Mouse (Mus musculus): ENCODE results near the gene Foxp1. TPM values are rescaled to one million over a fixed set of nuclear protein-coding genes. Genes with fewer than 3 reads are reported as not detected.
A peak's percentile ranks its signal among the peaks of the same experiment; 100 is the strongest.

Gene Foxp1
- total RNA-seq, 2 experiments from 2014 or later: 82.4 to 85.4 TPM

DNA sequence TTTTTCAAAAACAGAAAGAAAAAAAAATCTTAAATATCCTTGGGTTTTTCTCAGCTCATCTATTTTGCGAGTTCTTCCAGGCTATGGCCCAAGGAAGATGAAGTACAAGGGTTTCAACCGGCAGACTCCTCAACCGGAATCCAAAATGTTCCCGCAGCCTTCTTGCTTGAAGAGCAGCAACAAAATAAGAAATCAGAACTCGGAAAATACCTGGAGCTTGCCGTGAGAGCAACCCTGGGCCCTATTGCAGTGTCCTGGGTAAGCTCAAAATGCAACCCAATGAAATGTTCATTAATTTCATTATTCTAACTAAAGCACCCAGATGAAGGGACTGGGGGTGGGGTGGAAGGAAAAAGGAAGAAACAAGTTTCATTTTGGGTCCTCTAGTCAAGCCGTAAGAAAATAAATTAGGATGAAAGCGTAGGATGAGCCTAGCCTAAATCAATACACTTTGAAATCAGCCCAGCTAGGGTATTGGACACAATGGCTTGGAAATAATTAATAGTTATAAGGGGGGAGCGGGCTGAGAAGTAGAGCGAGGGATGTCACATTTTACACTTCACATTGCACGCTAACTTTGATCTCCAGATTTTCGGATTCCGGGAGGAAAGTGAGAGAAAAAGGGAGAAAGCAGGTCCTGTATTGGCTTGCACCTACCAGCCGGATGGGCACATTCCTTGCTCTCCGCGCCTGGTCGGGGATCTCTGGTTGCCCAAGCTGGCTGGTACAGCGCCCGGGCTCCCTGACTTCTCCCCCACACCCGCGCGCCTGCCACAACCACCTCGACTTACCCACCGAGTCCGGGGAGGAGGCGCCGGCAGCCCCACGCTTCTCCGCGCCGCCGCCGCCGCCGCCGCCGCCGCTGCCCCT lies 2.5 kb downstream of the Foxp1 start:
- DNase-seq: peak in 1 of 2 experiments; percentile 14

GRCm38 (mm10) chr6:99519052-99519451 lies 3.5 kb downstream of the Foxp1 start:
- no peak for DNase-seq

GRCm38 (mm10) chr6:99515667-99516199 lies 6.8 kb downstream of the Foxp1 start:
- no peak for DNase-seq

- DNase-seq: no peak
Measured at GRCm38 (mm10) chr6:99511862-99512261, 10.7 kb downstream of the Foxp1 start.

- peak in 1 of 2 experiments; percentile 18 for DNase-seq
Measured at GRCm38 (mm10) chr6:99509189-99509592, 13.3 kb downstream of the Foxp1 start.

DNA sequence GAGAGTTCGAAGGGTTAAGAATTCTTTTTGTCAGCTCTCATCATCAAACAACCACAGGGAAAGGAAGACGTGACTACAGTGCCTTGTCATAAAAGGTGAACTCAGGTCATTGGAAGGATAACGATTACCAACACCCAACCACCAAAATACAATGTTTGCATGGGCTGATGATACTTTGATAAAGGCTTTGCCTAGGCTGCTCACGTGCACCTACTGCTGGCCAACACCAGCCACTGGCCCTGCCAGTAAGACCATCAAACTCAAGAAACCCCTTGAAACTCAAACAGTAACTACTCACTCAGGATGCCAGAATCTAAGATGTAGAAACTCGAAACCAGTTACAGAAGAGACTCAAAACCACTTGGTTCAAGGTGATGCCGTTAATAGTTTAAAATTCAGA lies 15.7 kb downstream of the Foxp1 start:
- DNase-seq: no peak

DNA sequence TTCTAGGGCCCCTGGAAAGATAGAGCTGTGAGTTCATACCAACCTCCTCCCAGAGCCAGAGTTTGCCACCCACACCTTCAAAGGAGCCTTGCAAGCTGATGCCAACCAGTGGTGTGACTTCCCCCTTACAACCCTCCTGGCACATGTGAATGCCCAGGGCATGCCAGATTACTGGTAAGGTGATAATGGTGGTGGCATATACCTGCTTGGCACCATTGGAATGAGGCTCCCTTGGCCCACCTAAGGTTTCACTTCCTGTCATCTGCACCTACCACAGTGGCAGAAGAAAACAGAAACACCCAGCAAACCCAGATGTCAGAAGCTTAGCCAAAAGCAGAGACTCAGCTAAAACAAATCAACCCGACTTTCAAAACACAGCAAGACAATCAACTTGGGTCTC lies 18.8 kb downstream of the Foxp1 start:
- DNase-seq: no peak

GRCm38 (mm10) chr6:99502727-99503126 lies 19.8 kb downstream of the Foxp1 start:
- DNase-seq: no peak

GRCm38 (mm10) chr6:99502314-99502713 lies 20.2 kb downstream of the Foxp1 start:
- no peak for DNase-seq

DNA sequence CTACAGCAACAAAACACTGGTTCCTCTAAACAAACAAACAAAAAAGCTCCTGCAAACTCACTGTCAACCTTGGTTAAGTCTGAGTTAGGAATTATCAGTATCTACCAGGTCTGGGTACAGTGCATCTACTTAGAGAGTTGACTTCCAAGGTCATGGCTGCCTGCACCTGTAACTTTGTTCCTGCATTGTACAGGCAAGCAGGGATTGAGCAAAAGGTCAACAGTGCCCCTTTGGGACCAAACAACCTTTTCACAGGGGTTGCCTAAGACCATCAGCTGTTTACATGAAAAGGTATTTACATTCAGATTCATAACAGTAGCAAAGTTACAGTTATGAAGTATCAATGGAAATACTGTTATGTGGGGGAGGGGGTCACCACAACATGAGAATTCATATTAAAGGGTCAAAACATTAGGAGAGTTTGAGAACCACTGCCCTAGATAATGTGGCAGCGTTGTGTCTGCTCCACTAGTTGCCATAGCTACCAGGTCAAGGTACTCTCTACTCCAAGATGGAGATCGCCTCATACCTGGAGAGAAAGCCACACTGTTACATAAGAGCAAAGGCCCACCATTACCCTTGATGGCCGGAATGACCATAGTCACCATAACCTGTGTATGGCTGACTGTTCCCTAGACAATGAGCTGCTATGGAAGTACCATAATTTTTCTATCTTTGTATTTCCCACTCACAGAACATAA lies 21.8 kb downstream of the Foxp1 start:
- DNase-seq: no peak

DNA sequence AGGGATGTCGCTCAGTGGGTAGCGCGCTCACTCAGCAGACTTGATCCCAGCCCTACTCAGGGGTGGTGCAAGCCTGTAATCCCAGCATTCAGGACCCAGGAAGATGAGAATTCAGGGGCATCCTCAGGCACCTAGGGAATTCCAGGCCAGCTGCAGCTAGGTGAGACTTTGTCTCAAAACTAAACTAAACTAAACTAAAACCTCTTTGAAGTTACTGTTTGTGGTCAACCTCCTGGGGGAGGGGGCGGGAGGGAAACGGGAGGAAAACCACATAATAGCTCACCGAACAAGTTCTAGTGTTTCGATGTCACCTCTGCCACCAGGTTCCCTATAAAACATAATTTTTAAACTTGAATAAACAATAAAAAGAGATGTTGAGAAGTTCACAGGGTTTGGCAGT lies 24.4 kb downstream of the Foxp1 start:
- no peak for DNase-seq

GRCm38 (mm10) chr6:99496114-99496513 lies 26.4 kb downstream of the Foxp1 start:
- no peak for DNase-seq

GRCm38 (mm10) chr6:99492937-99493336 lies 29.6 kb downstream of the Foxp1 start:
- DNase-seq: no peak

DNA sequence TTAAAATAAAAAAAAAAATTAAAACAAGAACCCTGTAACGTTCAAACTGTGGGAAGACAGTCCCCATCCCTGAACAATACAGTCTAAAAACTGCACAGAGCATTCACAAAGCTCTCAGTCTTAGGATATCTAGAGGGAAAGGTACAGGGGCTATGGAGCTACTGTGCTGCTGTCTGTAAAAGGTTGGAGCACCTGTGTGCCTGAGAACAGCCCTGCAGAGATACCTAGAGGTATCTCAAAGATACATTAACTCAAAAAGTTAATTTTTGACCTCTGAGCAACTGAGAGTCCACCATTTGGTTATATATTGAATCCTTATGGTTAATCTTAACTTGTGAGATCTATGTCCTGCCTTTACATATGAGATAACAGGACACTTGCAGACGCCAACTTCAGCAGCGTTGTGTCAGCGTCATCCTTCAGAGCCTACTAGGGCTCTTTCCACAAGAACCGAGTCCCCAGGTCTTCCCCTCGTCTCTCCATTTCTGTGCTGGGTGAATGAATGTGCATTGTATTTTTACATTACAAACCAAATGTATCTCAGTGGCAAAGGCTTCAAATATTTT lies 30.5 kb downstream of the Foxp1 start:
- DNase-seq: no peak

GRCm38 (mm10) chr6:99491146-99491545 lies 31.4 kb downstream of the Foxp1 start:
- DNase-seq: no peak

DNA sequence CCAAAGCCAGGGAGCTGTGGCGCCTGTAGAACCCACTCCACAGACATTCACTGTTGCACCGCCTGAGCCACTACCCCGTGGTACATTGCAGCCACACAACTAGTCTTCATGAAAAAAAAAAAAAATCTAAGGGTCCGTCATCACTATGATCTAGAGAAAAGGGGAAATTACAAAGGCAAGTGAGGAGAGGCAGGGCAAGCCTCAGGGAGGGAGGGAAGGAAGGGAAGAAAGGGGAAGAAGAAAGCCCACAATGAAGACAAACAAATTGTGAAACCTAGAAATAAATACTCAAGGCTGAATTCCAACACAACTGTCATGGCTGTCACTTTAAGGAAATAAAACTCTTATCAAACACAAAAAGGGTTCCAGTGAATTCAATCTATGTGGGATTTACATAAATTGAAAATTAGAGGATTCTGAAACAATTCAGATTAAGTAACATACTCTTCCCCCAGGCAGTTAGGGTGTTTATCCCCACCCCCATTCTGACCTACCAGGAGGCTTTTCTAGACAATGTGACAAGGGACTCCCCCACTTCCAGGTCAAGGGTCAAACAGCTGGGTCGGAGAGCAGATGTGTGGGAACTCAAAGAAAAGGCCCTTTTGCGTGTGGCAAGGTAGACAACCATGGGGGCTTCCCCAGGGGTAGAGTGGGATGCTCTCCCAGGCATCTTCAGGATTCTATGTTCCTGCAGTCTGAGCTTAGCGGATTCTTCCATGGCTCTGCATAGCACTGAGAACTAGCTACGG lies 32.4 kb downstream of the Foxp1 start:
- no peak for DNase-seq

DNA sequence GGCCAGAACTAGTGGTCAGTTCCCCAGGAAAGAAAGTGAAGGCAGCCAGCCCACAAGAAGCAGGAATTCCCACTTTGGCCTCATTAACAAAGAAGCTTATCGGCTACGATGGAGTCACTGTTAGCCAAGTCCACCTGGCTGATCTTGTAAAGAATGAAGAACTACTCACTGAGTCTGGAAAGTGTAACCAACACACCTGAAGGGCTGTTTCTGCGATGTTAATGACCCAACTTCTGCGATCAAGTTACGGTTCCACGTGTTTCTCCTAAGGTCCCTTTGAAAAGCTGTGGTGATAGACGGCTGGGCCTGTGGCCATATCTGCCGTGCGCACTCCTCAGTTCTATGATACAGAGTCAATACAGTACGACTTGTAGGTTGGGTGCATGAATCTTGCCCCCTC lies 33.1 kb downstream of the Foxp1 start:
- no peak for DNase-seq

GRCm38 (mm10) chr6:99485884-99486640 lies 36.5 kb downstream of the Foxp1 start:
- no peak for DNase-seq

- peak; percentile 83 to 88 for DNase-seq
Measured at GRCm38 (mm10) chr6:99485217-99485883, 37.2 kb downstream of the Foxp1 start.

DNA sequence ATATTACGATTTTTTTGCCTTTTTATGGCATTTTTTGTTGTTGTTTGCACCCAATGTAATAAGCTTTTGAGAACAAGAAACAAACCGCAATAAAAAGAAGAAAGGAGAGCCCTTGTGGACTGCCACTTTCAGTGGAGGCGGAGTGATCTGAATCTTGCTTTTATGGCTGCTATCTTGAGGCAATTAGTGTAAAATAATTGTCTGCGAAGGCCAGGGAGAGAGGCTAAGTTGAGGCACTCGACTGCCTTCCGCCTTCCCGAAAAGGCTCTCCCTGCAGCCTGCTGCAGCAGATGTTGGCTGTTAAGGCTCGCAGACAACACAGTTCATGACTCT lies 37.7 kb downstream of the Foxp1 start:
- no peak for DNase-seq

DNA sequence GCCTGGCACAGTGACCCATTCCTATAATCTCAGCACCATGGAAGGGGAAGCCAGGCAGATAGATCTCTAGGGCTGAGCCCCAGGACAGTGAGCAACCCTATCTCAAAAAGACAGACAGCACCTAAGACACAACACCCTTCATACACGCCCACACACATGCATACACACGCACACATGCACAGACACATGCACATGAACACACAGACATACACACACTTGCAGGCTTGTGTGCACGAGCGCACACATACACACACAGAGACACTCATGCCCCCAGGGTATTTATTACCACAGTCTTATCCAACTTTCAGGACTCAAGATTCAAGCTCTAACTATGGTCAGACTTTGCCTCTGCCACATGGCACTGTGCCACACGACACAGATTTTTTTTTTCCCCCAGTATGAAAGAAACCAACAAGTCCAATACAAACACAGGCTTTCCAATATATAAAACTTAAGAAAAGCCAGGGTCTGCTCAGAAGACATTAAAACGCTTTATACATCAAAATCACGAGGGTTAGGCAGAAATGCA lies 38.3 kb downstream of the Foxp1 start:
- DNase-seq: no peak

Data from layer of hippocampus, postnatal 36 days (tissue).